7 mouse cellular contexts compared by ENCODE assay signal in the genomic region with DNA sequence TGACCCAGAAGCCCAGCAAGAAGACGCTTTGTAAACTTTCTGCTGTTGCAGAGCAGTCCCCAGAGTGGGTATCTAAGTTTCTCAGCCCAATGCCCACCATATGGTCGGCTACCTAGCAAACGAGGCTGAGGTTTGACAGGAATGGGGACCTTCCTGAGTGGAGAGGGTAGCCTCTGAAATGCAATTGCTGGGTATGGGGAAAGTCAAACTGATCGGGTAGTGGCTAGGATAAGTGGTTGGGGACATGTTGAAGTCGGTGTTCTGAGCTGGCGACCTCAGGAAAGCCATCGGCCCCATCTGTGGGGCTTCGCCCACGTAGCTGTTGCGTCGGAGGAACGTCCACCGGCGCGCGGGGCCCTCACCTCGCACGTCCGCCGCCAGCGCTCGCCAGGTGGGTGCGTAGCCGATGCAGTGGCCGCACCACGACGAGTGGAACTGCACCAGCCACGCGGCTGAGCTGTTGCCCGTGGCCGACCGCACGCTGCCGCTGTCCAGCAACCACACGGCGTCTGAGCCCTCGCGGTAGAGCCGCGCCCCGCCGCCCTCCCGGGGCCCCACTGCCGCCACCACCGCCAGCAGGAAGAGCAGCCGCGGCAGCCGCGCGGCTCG. TPM values are rescaled to one million over a fixed set of nuclear protein-coding genes. Genes with fewer than 3 reads are reported as not detected.
DNase-seq lines count a peak whose midpoint lies in the region; ATAC-seq and TF ChIP-seq lines count a peak whose summit lies in the region.

No protein-coding gene starts in this region.

- no peaks in the 10 kb centered on the region for H3K9me3 ChIP-seq in lung, embryonic 16.5 days (ENCODE audit: control insufficient read depth, low read length)
- no peaks in the 10 kb centered on the region for H3K9me3 ChIP-seq in heart, postnatal 0 days (replicated peaks; ENCODE audit: control insufficient read depth, low read length)
- no peaks in the 10 kb centered on the region for H3K9me3 ChIP-seq in liver, embryonic 16.5 days (replicated peaks; ENCODE audit: control insufficient read depth, low read length)

- no peak for DNase-seq in lung, adult 18-20 months
- peak; percentile 29 for DNase-seq in heart, postnatal 0 days (ENCODE audit: low spot score)
- DNase-seq in urinary bladder, adult 2 months (ENCODE audit: low spot score) = no peak
- DNase-seq in spleen, postnatal 4 days (ENCODE audit: low spot score in 2 of 2) = no peak

- WGBS in lung, embryonic 16.5 days = under 1% methylated on average over 39 of the region's 51 CpGs
- under 1% methylated on average over 49 of the region's 51 CpGs for WGBS in heart, postnatal 0 days
- WGBS in liver, embryonic 16.5 days (ENCODE audit: insufficient replicate concordance) = 0% methylated on average over 46 of the region's 51 CpGs

- H3K4me2 ChIP-seq in lung, embryonic 16.5 days (ENCODE audit: low read depth, low read length) = peak overlapping the region; percentile 86
- H3K4me2 ChIP-seq in heart, postnatal 0 days (ENCODE audit: low read depth, low read length) = peak overlapping the region; percentile 95
- H3K4me2 ChIP-seq in liver, embryonic 16.5 days (ENCODE audit: low read depth, low read length) = peak overlapping the region; percentile 91

- no peak for TF ChIP-seq POLR2A in cortical plate, adult 2 months (IDR thresholded peaks at IDR 0.05; ENCODE audit: extremely low read depth, insufficient read depth, low read length)

- peak; percentile 64 for ATAC-seq in lung, embryonic 16.5 days (ENCODE audit: low read depth)
- ATAC-seq in heart, postnatal 0 days (ENCODE audit: insufficient read depth, low read depth) = peak; percentile 47
- ATAC-seq in liver, embryonic 16.5 days (ENCODE audit: low read depth) = peak; percentile 40

- no peak for TF ChIP-seq CTCF in cortical plate, adult 2 months (IDR thresholded peaks at IDR 0.05; ENCODE audit: extremely low read depth, insufficient read depth, low read length)
- no peak for TF ChIP-seq CTCF in heart, postnatal 0 days (IDR thresholded peaks at IDR 0.05; ENCODE audit: low read depth)

- H3K27me3 ChIP-seq in lung, embryonic 16.5 days (ENCODE audit: control insufficient read depth, insufficient read depth, low read depth, low read length) = no peaks in the 10 kb centered on the region
- no peaks in the 10 kb centered on the region for H3K27me3 ChIP-seq in heart, postnatal 0 days (ENCODE audit: control insufficient read depth, insufficient read depth, low read length)
- H3K27me3 ChIP-seq in liver, embryonic 16.5 days (ENCODE audit: control insufficient read depth, insufficient read depth, low read depth, low read length) = no peaks in the 10 kb centered on the region

- H3K4me3 ChIP-seq in lung, embryonic 16.5 days (ENCODE audit: low read length) = peak overlapping the region; percentile 88
- peak overlapping the region; percentile 49 for H3K4me3 ChIP-seq in cortical plate, adult 2 months (ENCODE audit: insufficient read depth, low read length)
- H3K4me3 ChIP-seq in heart, postnatal 0 days (ENCODE audit: low read depth, low read length) = peak overlapping the region; percentile 82
- H3K4me3 ChIP-seq in liver, embryonic 16.5 days (ENCODE audit: low read depth, low read length) = peak overlapping the region; percentile 92

- no peaks in the 10 kb centered on the region for H3K36me3 ChIP-seq in lung, embryonic 16.5 days (ENCODE audit: control insufficient read depth, insufficient read depth, low read length)
- H3K36me3 ChIP-seq in heart, postnatal 0 days (replicated peaks; ENCODE audit: control insufficient read depth, insufficient read depth, low read length) = no peaks in the 10 kb centered on the region
- H3K36me3 ChIP-seq in liver, embryonic 16.5 days (ENCODE audit: control insufficient read depth, insufficient read depth) = no peaks in the 10 kb centered on the region

- H3K9ac ChIP-seq in lung, embryonic 16.5 days (ENCODE audit: low read length) = peak overlapping the region; percentile 75
- H3K9ac ChIP-seq in heart, postnatal 0 days (replicated peaks; ENCODE audit: low read depth, low read length) = peak overlapping the region; percentile 76
- peak overlapping the region; percentile 89 for H3K9ac ChIP-seq in liver, embryonic 16.5 days (ENCODE audit: low read depth, low read length)

- H3K4me1 ChIP-seq in lung, embryonic 16.5 days (replicated peaks; ENCODE audit: control insufficient read depth, insufficient read depth, low read length) = peaks cover 29% of the 10 kb centered on the region
- H3K4me1 ChIP-seq in cortical plate, adult 2 months (ENCODE audit: control insufficient read depth, insufficient read depth, low read length) = peaks cover 7% of the 10 kb centered on the region
- H3K4me1 ChIP-seq in heart, postnatal 0 days (ENCODE audit: control insufficient read depth, insufficient read depth) = peaks cover 22% of the 10 kb centered on the region
- peaks cover 13% of the 10 kb centered on the region for H3K4me1 ChIP-seq in liver, embryonic 16.5 days (ENCODE audit: control insufficient read depth, low read depth, low read length)

- peak overlapping the region; percentile 47 for H3K27ac ChIP-seq in lung, embryonic 16.5 days (ENCODE audit: low read length)
- no peak overlapping the region for H3K27ac ChIP-seq in cortical plate, adult 2 months (ENCODE audit: insufficient read depth, low read length)
- peak overlapping the region; percentile 70 for H3K27ac ChIP-seq in heart, postnatal 0 days (ENCODE audit: low read depth)
- peak overlapping the region; percentile 54 for H3K27ac ChIP-seq in liver, embryonic 16.5 days (ENCODE audit: low read length)

- no peak for TF ChIP-seq EP300 in heart, postnatal 0 days (IDR thresholded peaks at IDR 0.05; ENCODE audit: low read depth)

RNA-seq across cellular contexts. Expression of a gene that starts 0.5 kb away (rescaled TPM):
- polyA plus RNA-seq in lung, embryonic 16.5 days (2015; fragmentation: Nextera tagmentation; extraction: Ambion mirVana) = 21.0 and 21.2 TPM in 2 replicates
- polyA plus RNA-seq in cortical plate, adult 2 months (2012; rRNA removed) = 22.0 TPM in 2 replicates
- total RNA-seq in heart, postnatal 0 days (2014; rRNA removed; ENCODE audit: low replicate concordance) = 8.5 and 15.3 TPM in 2 replicates
- polyA plus RNA-seq in heart, postnatal 0 days (2015; fragmentation: Nextera tagmentation; extraction: Ambion mirVana) = 7.5 and 8.2 TPM in 2 replicates
- polyA plus RNA-seq in liver, embryonic 16.5 days (2015; fragmentation: Nextera tagmentation; extraction: Ambion mirVana) = 4.3 and 4.5 TPM in 2 replicates
- 19.1 and 20.6 TPM in 2 replicates for polyA plus RNA-seq in urinary bladder, adult 2 months (2012; rRNA removed)

RNA-seq across cellular contexts. Expression of a gene that starts 28.7 kb away (rescaled TPM):
- polyA plus RNA-seq in lung, embryonic 16.5 days (2015; fragmentation: Nextera tagmentation; extraction: Ambion mirVana) = not detected in 2 replicates
- 0.06 TPM in 1 of 2 replicates, not detected in the other for polyA plus RNA-seq in cortical plate, adult 2 months (2012; rRNA removed)
- total RNA-seq in heart, postnatal 0 days (2014; rRNA removed; ENCODE audit: low replicate concordance) = not detected in 2 replicates
- polyA plus RNA-seq in heart, postnatal 0 days (2015; fragmentation: Nextera tagmentation; extraction: Ambion mirVana) = not detected in 2 replicates
- not detected in 2 replicates for polyA plus RNA-seq in liver, embryonic 16.5 days (2015; fragmentation: Nextera tagmentation; extraction: Ambion mirVana)
- 0.03 TPM in 1 of 2 replicates, not detected in the other for polyA plus RNA-seq in urinary bladder, adult 2 months (2012; rRNA removed)

RNA-seq across cellular contexts. Expression of a gene that starts 57.6 kb away (rescaled TPM):
- 0.60 TPM in 2 replicates for polyA plus RNA-seq in lung, embryonic 16.5 days (2015; fragmentation: Nextera tagmentation; extraction: Ambion mirVana)
- 0.85 and 2.2 TPM in 2 replicates for polyA plus RNA-seq in cortical plate, adult 2 months (2012; rRNA removed)
- 0.61 and 0.97 TPM in 2 replicates for total RNA-seq in heart, postnatal 0 days (2014; rRNA removed; ENCODE audit: low replicate concordance)
- polyA plus RNA-seq in heart, postnatal 0 days (2015; fragmentation: Nextera tagmentation; extraction: Ambion mirVana) = 0.04 TPM in 2 replicates
- polyA plus RNA-seq in liver, embryonic 16.5 days (2015; fragmentation: Nextera tagmentation; extraction: Ambion mirVana) = 0.01 and 0.05 TPM in 2 replicates
- polyA plus RNA-seq in urinary bladder, adult 2 months (2012; rRNA removed) = 1.0 and 1.3 TPM in 2 replicates
